Mouse (Mus musculus): ENCODE measurements around the gene Plekhb1. TPM values are rescaled to one million over a fixed set of nuclear protein-coding genes. Genes with fewer than 3 reads are reported as not detected.

The Plekhb1 gene
- polyA plus RNA-seq, 1 experiment from 2014 or later = 4.2 TPM

GRCm38 (mm10) chr7:100651011-100651410 is 11.2 kb downstream of the Plekhb1 start:
- peaks cover 26% of the 10 kb centered on the region for H3K4me1 ChIP-seq
- WGBS = 75% methylated on average over 4 of the region's 4 CpGs
- no peaks in the 10 kb centered on the region for H3K27me3 ChIP-seq (ENCODE audit: low read depth, poor library complexity, severe bottlenecking)
- no peak overlapping the region for H3K4me3 ChIP-seq
- H3K27ac ChIP-seq (replicated peaks) = no peak overlapping the region
- H3K36me3 ChIP-seq = peaks cover 10% of the 10 kb centered on the region
- DNase-seq (ENCODE audit: low spot score) = peak; percentile 9
- H3K9me3 ChIP-seq (replicated peaks) = no peaks in the 10 kb centered on the region

DNA sequence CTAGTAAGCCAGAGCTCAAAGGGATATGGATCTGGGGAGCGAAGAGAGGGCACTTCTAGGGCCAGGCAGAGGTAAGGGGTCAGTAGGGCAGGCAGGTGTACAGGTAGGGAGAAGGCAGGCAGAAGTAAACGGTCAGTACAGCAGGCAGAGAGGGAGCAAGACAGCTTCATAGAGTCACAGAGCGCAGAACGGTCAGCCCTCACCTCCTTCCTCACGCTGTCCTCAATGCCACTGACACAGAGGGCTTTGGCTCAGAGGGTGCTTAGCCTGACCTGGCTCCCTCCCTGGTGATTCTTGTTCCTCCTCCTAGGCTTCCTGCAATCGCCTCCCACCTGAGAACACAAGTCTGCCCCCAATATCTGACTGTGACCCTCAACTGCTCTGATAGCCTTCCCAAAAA is 11.8 kb downstream of the Plekhb1 start:
- Histone ChIP-seq H3K4me1 (peaks cover 26% of the 10 kb centered on the region), H3K4me3 (no peak overlapping the region), H3K27ac (replicated peaks) (0 out of 2 replicates have a peak overlapping the region, but pooled peaks have one; percentile 49), H3K36me3 (peaks cover 10% of the 10 kb centered on the region), H3K9me3 (replicated peaks) (no peaks in the 10 kb centered on the region), H3K27me3 (ENCODE audit: low read depth, poor library complexity, severe bottlenecking) (no peaks in the 10 kb centered on the region)
- peak; percentile 11 for DNase-seq (ENCODE audit: low spot score)
- WGBS = 79% methylated on average over 6 of the region's 6 CpGs

DNA sequence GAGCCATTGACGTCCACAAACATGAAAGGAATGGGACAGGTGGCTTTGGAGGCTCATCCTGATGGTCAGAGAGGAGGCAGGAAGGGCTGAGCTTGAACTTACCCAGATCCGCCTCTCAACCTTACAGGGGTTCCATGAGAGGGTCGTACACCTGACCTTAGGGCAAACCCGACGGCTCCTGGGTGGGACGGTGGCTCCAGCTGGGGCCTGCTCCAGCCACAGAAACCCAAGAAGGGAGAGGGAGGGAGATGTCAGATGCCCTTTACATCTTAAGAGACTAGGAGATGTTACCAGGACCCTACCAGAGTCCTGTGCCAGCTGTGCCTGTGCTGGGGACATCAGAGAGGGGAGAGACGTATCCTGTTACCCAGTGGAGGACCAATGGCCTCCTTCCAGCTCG is 12.4 kb downstream of the Plekhb1 start:
- 76% methylated on average over 8 of the region's 8 CpGs for WGBS
- H3K27me3 ChIP-seq (ENCODE audit: low read depth, poor library complexity, severe bottlenecking) = no peaks in the 10 kb centered on the region
- peak overlapping the region; percentile 49 for H3K27ac ChIP-seq (replicated peaks)
- no peak overlapping the region for H3K4me3 ChIP-seq
- H3K4me1 ChIP-seq = peaks cover 24% of the 10 kb centered on the region
- H3K36me3 ChIP-seq = peaks cover 10% of the 10 kb centered on the region
- DNase-seq (ENCODE audit: low spot score) = no peak
- no peaks in the 10 kb centered on the region for H3K9me3 ChIP-seq (replicated peaks)

- peak; percentile 8 for DNase-seq (ENCODE audit: low spot score)
- peaks cover 10% of the 10 kb centered on the region for H3K36me3 ChIP-seq
- 87% methylated on average over 4 of the region's 4 CpGs for WGBS
- peaks cover 17% of the 10 kb centered on the region for H3K4me1 ChIP-seq
- H3K27ac ChIP-seq (replicated peaks) = no peak overlapping the region
- no peaks in the 10 kb centered on the region for H3K27me3 ChIP-seq (ENCODE audit: low read depth, poor library complexity, severe bottlenecking)
- no peak overlapping the region for H3K4me3 ChIP-seq
- H3K9me3 ChIP-seq (replicated peaks) = no peaks in the 10 kb centered on the region
Observed at GRCm38 (mm10) chr7:100649095-100649494, 13.1 kb downstream of the Plekhb1 start.

DNA sequence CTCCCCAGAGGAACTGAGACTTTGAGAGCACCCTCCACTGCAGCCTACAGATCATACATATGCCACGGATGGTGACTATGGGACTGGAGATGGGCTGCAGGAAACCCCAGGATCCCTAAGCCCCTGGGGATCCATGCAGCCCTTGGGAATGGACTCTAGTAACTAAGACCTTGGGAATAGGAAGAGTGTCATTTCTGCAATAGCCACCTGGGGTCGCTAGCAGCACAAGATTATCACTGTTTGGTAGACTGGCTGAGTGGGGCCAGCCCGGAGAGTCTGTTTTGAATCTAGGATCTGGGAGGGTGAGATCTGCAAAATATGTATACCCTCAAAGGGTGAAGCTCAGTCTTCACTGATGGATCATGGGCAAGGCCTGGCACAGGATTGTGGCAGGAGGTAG is 17.1 kb downstream of the Plekhb1 start:
- H3K36me3 ChIP-seq = peaks cover 10% of the 10 kb centered on the region; the same call in 1 of the 2 replicates
- 0 out of 2 replicates have a peak, but pooled peaks cover 4% of the 10 kb centered on the region for H3K4me1 ChIP-seq
- 42% methylated on average over 3 of the region's 3 CpGs for WGBS
- no peak overlapping the region for H3K4me3 ChIP-seq
- no peaks in the 10 kb centered on the region for H3K9me3 ChIP-seq (replicated peaks)
- no peak overlapping the region for H3K27ac ChIP-seq (replicated peaks)
- H3K27me3 ChIP-seq (ENCODE audit: low read depth, poor library complexity, severe bottlenecking) = no peaks in the 10 kb centered on the region
- peak; percentile 61 for DNase-seq (ENCODE audit: low spot score)

- H3K4me1 ChIP-seq = no peaks in the 10 kb centered on the region
- no peaks in the 10 kb centered on the region for H3K27me3 ChIP-seq (ENCODE audit: low read depth, poor library complexity, severe bottlenecking)
- H3K36me3 ChIP-seq = peaks cover 15% of the 10 kb centered on the region
- 94% methylated on average over 4 of the region's 4 CpGs for WGBS
- no peak overlapping the region for H3K27ac ChIP-seq (replicated peaks)
- H3K9me3 ChIP-seq (replicated peaks) = no peaks in the 10 kb centered on the region
- no peak overlapping the region for H3K4me3 ChIP-seq
- DNase-seq (ENCODE audit: low spot score) = no peak
Observed at GRCm38 (mm10) chr7:100642413-100642812, 19.8 kb downstream of the Plekhb1 start.

GRCm38 (mm10) chr7:100637657-100638056 is 24.6 kb downstream of the Plekhb1 start:
- 18% methylated on average over 1 of the region's 1 CpGs for WGBS
- no peak overlapping the region for H3K27ac ChIP-seq (replicated peaks)
- H3K27me3 ChIP-seq (ENCODE audit: low read depth, poor library complexity, severe bottlenecking) = no peaks in the 10 kb centered on the region
- H3K9me3 ChIP-seq (replicated peaks) = no peaks in the 10 kb centered on the region
- H3K36me3 ChIP-seq = peaks cover 36% of the 10 kb centered on the region
- H3K4me1 ChIP-seq = no peaks in the 10 kb centered on the region
- no peak for DNase-seq (ENCODE audit: low spot score)
- no peak overlapping the region for H3K4me3 ChIP-seq

DNA sequence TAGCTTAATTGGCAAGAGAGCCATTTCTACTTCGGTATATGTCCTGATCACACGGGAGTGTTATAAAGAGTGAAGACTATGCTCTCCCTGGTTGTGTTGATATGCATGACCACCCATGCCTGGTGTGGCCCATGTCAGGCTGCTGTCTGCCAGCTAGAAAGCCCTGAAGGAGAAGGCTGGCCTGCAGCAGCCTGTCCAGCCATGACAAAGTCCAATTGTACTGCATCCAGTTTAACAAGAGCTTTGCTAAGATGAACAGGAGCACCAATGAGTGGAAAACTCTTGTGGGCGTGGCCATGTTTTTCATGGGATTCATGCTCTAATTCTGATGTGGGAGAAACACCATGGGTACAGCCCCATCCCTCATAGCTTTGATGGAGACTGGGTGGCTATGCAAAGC is 37.7 kb downstream of the Plekhb1 start:
- Histone ChIP-seq H3K27ac (replicated peaks) (no peak overlapping the region), H3K4me1 (peaks cover 4% of the 10 kb centered on the region; the same call in 1 of the 2 replicates), H3K4me3 (no peak overlapping the region), H3K9me3 (replicated peaks) (no peaks in the 10 kb centered on the region), H3K36me3 (peaks cover 21% of the 10 kb centered on the region), H3K27me3 (ENCODE audit: low read depth, poor library complexity, severe bottlenecking) (no peaks in the 10 kb centered on the region)
- 77% methylated on average over 3 of the region's 3 CpGs for WGBS
- no peak for DNase-seq (ENCODE audit: low spot score)

DNA sequence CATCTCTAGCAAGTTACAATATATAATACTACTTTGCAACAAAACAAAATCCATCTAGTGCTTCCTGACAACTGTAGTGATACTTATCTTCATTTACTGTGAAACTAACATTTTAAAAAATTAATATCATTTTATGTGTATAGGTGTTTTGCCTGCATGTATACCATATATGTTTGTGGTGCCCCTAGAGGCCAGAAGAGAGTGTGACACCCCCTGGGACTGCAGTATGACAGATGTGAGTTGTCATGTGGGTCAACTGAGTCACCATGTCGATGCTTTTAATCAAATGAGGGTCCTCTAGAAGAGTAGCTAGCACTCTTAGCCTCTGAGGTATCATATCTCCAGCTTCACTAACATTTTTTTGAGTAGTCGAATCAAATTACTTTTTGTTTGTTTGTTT is 39.9 kb downstream of the Plekhb1 start:
- H3K36me3 ChIP-seq = peaks cover 7% of the 10 kb centered on the region
- H3K27ac ChIP-seq (replicated peaks) = no peak overlapping the region
- no peak overlapping the region for H3K4me3 ChIP-seq
- H3K9me3 ChIP-seq (replicated peaks) = no peaks in the 10 kb centered on the region
- no peak for DNase-seq (ENCODE audit: low spot score)
- peaks cover 4% of the 10 kb centered on the region; the same call in 1 of the 2 replicates for H3K4me1 ChIP-seq
- 90% methylated on average over 2 of the region's 2 CpGs for WGBS
- no peaks in the 10 kb centered on the region for H3K27me3 ChIP-seq (ENCODE audit: low read depth, poor library complexity, severe bottlenecking)

- Histone ChIP-seq H3K27me3 (ENCODE audit: low read depth, poor library complexity, severe bottlenecking) (no peaks in the 10 kb centered on the region), H3K4me3 (no peak overlapping the region), H3K9me3 (replicated peaks) (no peaks in the 10 kb centered on the region), H3K36me3 (0 out of 2 replicates have a peak, but pooled peaks cover 3% of the 10 kb centered on the region), H3K27ac (replicated peaks) (no peak overlapping the region), H3K4me1 (no peaks in the 10 kb centered on the region)
- WGBS = 92% methylated on average over 4 of the region's 4 CpGs
- no peak for DNase-seq (ENCODE audit: low spot score)
Observed at GRCm38 (mm10) chr7:100616121-100616857, 45.9 kb downstream of the Plekhb1 start.

GRCm38 (mm10) chr7:100608910-100609309 is 53.3 kb downstream of the Plekhb1 start:
- Histone ChIP-seq H3K36me3 (no peaks in the 10 kb centered on the region), H3K4me3 (peak overlapping the region; percentile 65), H3K27ac (replicated peaks) (peak overlapping the region; percentile 91), H3K9me3 (replicated peaks) (no peaks in the 10 kb centered on the region), H3K27me3 (ENCODE audit: low read depth, poor library complexity, severe bottlenecking) (peaks cover 10% of the 10 kb centered on the region; the same call in 1 of the 2 replicates), H3K4me1 (peaks cover 25% of the 10 kb centered on the region)
- 29% methylated on average over 4 of the region's 4 CpGs for WGBS
- DNase-seq (ENCODE audit: low spot score) = no peak

- Histone ChIP-seq H3K4me1 (peaks cover 25% of the 10 kb centered on the region), H3K9me3 (replicated peaks) (no peaks in the 10 kb centered on the region), H3K36me3 (no peaks in the 10 kb centered on the region), H3K4me3 (peak within 1 kb of the TSS; percentile 65), H3K27me3 (ENCODE audit: low read depth, poor library complexity, severe bottlenecking) (peaks cover 10% of the 10 kb centered on the region; the same call in 1 of the 2 replicates), H3K27ac (replicated peaks) (peak within 1 kb of the TSS; percentile 91)
- DNase-seq (ENCODE audit: low spot score) = peak; percentile 68
- WGBS = 1% methylated on average over 43 of the region's 43 CpGs
Observed at GRCm38 (mm10) chr7:100608130-100608741, 54.0 kb downstream of the Plekhb1 start, which contains the start of gene Mrpl48. Gene Mrpl48 (minus strand): TSS chr7:100608301.

Measured in midbrain, embryonic 10.5 days (tissue).